Mouse (Mus musculus) midbrain, embryonic 15.5 days (tissue): Measurements from ENCODE around the gene Btbd35f8. TPM values are rescaled to one million over a fixed set of nuclear protein-coding genes. Genes with fewer than 3 reads are reported as not detected.
"Not testable (repeated sequence)": the region's sequence is repeated elsewhere in the genome, so short reads cannot be mapped to it uniquely, and the experiment has no call there.

Experiments
- ATAC-seq: fragments of 200-750 bp; cut with Nextera tagmentation; replicated peaks from 2 replicates; pipeline ENCODE4 v1.8.0; 2017; ENCODE audit warnings: moderate TSS enrichment
- H3K27ac ChIP-seq: fragments of 300-500 bp; sonication (generic); 2 replicates; pipeline ENCODE4 v1.5.1; 2015; ENCODE audit warnings: mild to moderate bottlenecking, inconsistent platforms
- H3K27me3 ChIP-seq: fragments of 300-500 bp; sonication (generic); replicated peaks from 2 replicates; pipeline ENCODE4 v1.6.1; 2015; ENCODE audit warnings: inconsistent platforms
- H3K36me3 ChIP-seq: fragments of 300-500 bp; sonication (generic); replicated peaks from 2 replicates; pipeline ENCODE4 v1.6.1; 2015; ENCODE audit warnings: inconsistent platforms
- H3K4me1 ChIP-seq: fragments of 300-500 bp; sonication (generic); 2 replicates; pipeline ENCODE4 v1.6.1; 2015; ENCODE audit warnings: inconsistent platforms
- H3K4me2 ChIP-seq: fragments of 300-500 bp; sonication (generic); 2 replicates; pipeline ENCODE4 v1.6.1; 2015; ENCODE audit warnings: inconsistent platforms, mild to moderate bottlenecking, moderate library complexity
- H3K4me3 ChIP-seq: fragments of 300-500 bp; sonication (generic); 2 replicates; pipeline ENCODE4 v1.5.1; 2015; ENCODE audit warnings: mild to moderate bottlenecking, inconsistent platforms
- H3K9ac ChIP-seq: fragments of 300-500 bp; sonication (generic); 2 replicates; pipeline ENCODE4 v1.6.1; 2015; ENCODE audit warnings: mild to moderate bottlenecking, inconsistent platforms
- H3K9me3 ChIP-seq: fragments of 300-500 bp; sonication (generic); 2 replicates; pipeline ENCODE4 v1.6.1; 2016; ENCODE audit warnings: inconsistent platforms
- WGBS: fragments of 180-500 bp; shearing (Covaris S2); methylation state at CpG from one replicate; pipeline ENCODE4 v1.1.7; 2015; ENCODE audit warnings: mixed read lengths; 5-methylcytosine and 5-hydroxymethylcytosine counted together
- polyA plus RNA-seq: library from polyadenylated mRNA; unstranded; fragments of >200 nt; fragmentation: Nextera tagmentation; extraction: Ambion mirVana; gene quantifications from 2 replicates; pipeline ENCODE4 v1.2.1, GENCODE M21; 2015

The Btbd35f8 gene
- not detected in 2 replicates for polyA plus RNA-seq

DNA sequence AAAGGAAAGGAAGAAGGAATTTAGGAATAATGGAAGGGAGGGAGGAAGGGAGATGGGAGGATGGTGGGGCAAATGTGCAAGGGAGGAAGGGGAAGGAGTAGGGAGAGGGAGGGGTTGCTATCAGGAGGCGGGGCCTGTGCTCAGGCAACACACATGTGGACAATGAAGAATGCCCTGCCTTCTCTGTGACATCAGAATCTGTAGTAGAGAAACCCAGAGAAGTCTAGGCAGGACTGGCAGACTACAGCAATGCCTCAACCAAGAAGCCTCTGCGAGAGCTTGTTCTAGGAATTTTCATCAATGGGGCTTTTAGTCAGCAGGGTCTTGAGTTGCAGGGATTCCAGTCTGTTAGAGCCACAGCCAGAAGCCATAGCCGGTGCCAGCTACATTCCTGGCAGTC is at the start of gene Btbd35f8:
TSS of gene Btbd35f8 (plus strand) at position 301 of the 400 bp plus-strand sequence.
- not testable (repeated sequence) for H3K4me2 ChIP-seq, H3K4me1 ChIP-seq, H3K27me3 ChIP-seq, H3K27ac ChIP-seq, H3K4me3 ChIP-seq, H3K36me3 ChIP-seq, H3K9me3 ChIP-seq, H3K9ac ChIP-seq, ATAC-seq
- WGBS = no CpG with 5 or more reads among the region's 3 CpGs

Other genes starting within 250 kb of the Btbd35f8 start
- gene Spin2g, start 211.8 kb upstream of the Btbd35f8 start, polyA plus RNA-seq = not detected in 2 replicates